Mouse (Mus musculus): ENCODE results near the gene Gm28230.

DNA sequence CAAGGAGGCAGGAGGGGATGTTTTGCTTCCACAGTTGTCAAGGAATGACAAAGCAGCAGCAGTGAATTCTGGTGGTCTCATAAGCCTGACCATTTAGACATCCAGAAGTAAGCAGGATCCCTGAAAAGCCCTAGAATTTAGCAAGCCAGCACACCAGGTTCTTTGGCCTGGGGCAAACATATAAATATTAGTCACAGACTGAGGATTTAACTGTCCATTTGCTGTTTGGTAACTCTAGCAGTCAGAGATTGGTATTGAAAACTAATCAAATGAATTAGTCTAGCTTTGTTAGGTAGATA lies 15.4 kb downstream of the Gm28230 start:
- TF ChIP-seq CTCF (IDR thresholded peaks at IDR 0.05; ENCODE audit: low read depth) (no peak), EP300 (IDR thresholded peaks at IDR 0.05; ENCODE audit: low read depth) (no peak)
